Mouse (Mus musculus) fat pad, adult 2 months (tissue): ENCODE measurements around the gene Flt1.

Experiments
- DNase-seq: peaks from one replicate; pipeline ENCODE4 v3.0.0-alpha.2; 2011; ENCODE audit warnings: low read depth, low spot score; ENCODE audit errors: extremely low read depth

The Flt1 gene

GRCm38 (mm10) chr5:147668637-147669344 is 57.0 kb downstream of the Flt1 start:
- DNase-seq = no peak

- DNase-seq = no peak
Measured at GRCm38 (mm10) chr5:147665946-147666345, 59.9 kb downstream of the Flt1 start.

- DNase-seq = no peak
Measured at GRCm38 (mm10) chr5:147665381-147665780, 60.4 kb downstream of the Flt1 start.

GRCm38 (mm10) chr5:147659909-147660308 is 65.9 kb downstream of the Flt1 start:
- no peak for DNase-seq

GRCm38 (mm10) chr5:147657882-147658855 is 67.6 kb downstream of the Flt1 start:
- no peak for DNase-seq

- no peak for DNase-seq
Measured at GRCm38 (mm10) chr5:147655761-147656160, 70.0 kb downstream of the Flt1 start.

GRCm38 (mm10) chr5:147651233-147651632 is 74.6 kb downstream of the Flt1 start:
- no peak for DNase-seq

- DNase-seq = no peak
Measured at GRCm38 (mm10) chr5:147646351-147646929, 79.4 kb downstream of the Flt1 start.

GRCm38 (mm10) chr5:147645001-147645645 is 80.7 kb downstream of the Flt1 start:
- DNase-seq = no peak

- no peak for DNase-seq
Measured at GRCm38 (mm10) chr5:147641452-147641851, 84.4 kb downstream of the Flt1 start.

- DNase-seq = no peak
Measured at GRCm38 (mm10) chr5:147639940-147640339, 85.9 kb downstream of the Flt1 start.

- DNase-seq = no peak
Measured at GRCm38 (mm10) chr5:147636676-147637075, 89.1 kb downstream of the Flt1 start.

GRCm38 (mm10) chr5:147635883-147636282 is 89.9 kb downstream of the Flt1 start:
- DNase-seq = no peak

GRCm38 (mm10) chr5:147634016-147634415 is 91.8 kb downstream of the Flt1 start:
- DNase-seq = no peak

- DNase-seq = no peak
Measured at GRCm38 (mm10) chr5:147632716-147633115, 93.1 kb downstream of the Flt1 start.

- no peak for DNase-seq
Measured at GRCm38 (mm10) chr5:147630426-147631290, 95.2 kb downstream of the Flt1 start.

- DNase-seq = no peak
Measured at GRCm38 (mm10) chr5:147626944-147627343, 98.9 kb downstream of the Flt1 start.

GRCm38 (mm10) chr5:147623747-147624146 is 102.1 kb downstream of the Flt1 start:
- DNase-seq = no peak

GRCm38 (mm10) chr5:147620178-147620577 is 105.6 kb downstream of the Flt1 start:
- no peak for DNase-seq

- no peak for DNase-seq
Measured at GRCm38 (mm10) chr5:147618243-147618642, 107.6 kb downstream of the Flt1 start.
